ENCODE assay signal across 22 mouse cellular contexts in the genomic region with DNA sequence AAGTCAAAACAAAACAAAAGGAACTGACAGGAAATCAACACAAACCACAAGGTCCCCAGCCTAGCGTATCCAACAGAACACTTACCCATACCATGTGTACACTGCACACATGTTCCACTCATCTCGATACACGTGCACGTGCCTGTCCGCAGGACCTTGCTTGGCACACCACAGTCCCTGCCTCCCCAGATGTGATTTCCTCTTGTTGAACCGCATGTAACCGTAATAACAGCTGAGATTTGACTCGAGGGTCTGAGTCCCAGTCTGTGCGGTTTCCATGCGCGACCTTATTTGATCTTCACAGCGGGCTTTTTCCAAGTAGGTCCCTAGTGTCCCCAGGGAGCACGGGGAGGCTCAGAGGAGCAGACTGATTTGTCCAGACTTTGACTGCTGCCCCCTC. TPM values are rescaled to one million over a fixed set of nuclear protein-coding genes. Genes with fewer than 3 reads are reported as not detected.
DNase-seq lines count a peak whose midpoint lies in the region; ATAC-seq lines count a peak whose summit lies in the region.
"Had no signal": no experiment of that assay in that cellular context is flagged by ENCODE, and none has a peak within 500 bp of the region (broad histone marks: within the 10 kb centered on the region; RNA-seq: fewer than 3 reads in every experiment).

No protein-coding gene starts in this region.

- no peaks in the 10 kb centered on the region for H3K27me3 ChIP-seq in splenic B cell, adult 2 months (ENCODE audit: control insufficient read depth, insufficient read depth, low read length, poor library complexity, severe bottlenecking)
- H3K27me3 ChIP-seq in kidney, embryonic 14.5 days (ENCODE audit: control insufficient read depth, insufficient read depth, low read length) = peaks cover 13% of the 10 kb centered on the region
- H3K27me3 ChIP-seq: Patski had no signal

- no peaks in the 10 kb centered on the region for H3K9me3 ChIP-seq in kidney, embryonic 14.5 days (ENCODE audit: control insufficient read depth, low read length)
- H3K9me3 ChIP-seq: forebrain, embryonic 10.5 days; heart, embryonic 13.5 days; limb, embryonic 12.5 days; liver, embryonic 13.5 days; stomach, embryonic 15.5 days had no signal

- no peak overlapping the region for H3K4me3 ChIP-seq in kidney, embryonic 14.5 days (ENCODE audit: low read length)
- H3K4me3 ChIP-seq: forebrain, embryonic 10.5 days; gastrocnemius, adult 2 months; heart, embryonic 13.5 days; limb, embryonic 12.5 days; liver, embryonic 13.5 days; stomach, embryonic 15.5 days had no signal

- H3K4me2 ChIP-seq in kidney, embryonic 14.5 days (replicated peaks; ENCODE audit: low read depth, low read length) = no peak overlapping the region
- H3K4me2 ChIP-seq: heart, embryonic 13.5 days; hindbrain, embryonic 14.5 days; limb, embryonic 12.5 days; liver, embryonic 13.5 days; stomach, embryonic 15.5 days had no signal

- no peaks in the 10 kb centered on the region for H3K36me3 ChIP-seq in splenic B cell, adult 2 months (ENCODE audit: control insufficient read depth, insufficient read depth, low read length, poor library complexity, severe bottlenecking)
- H3K36me3 ChIP-seq in kidney, embryonic 14.5 days (ENCODE audit: control insufficient read depth, insufficient read depth, low read length) = no peaks in the 10 kb centered on the region
- H3K36me3 ChIP-seq: forebrain, embryonic 10.5 days; heart, embryonic 13.5 days; limb, embryonic 12.5 days; liver, embryonic 13.5 days; stomach, embryonic 15.5 days had no signal

- H3K9ac ChIP-seq in kidney, embryonic 14.5 days (ENCODE audit: low read depth, low read length) = no peak overlapping the region
- H3K9ac ChIP-seq: forebrain, postnatal 0 days; heart, embryonic 13.5 days; hindbrain, embryonic 14.5 days; limb, embryonic 12.5 days; liver, embryonic 13.5 days; stomach, embryonic 15.5 days had no signal

- no peak for ATAC-seq in CD4-positive, CD25-positive, alpha-beta regulatory T cell, adult 4 months
- peak; percentile 36 for ATAC-seq in megakaryocyte, adult 5-6 weeks (ENCODE audit: poor library complexity, severe bottlenecking)
- ATAC-seq in kidney, embryonic 14.5 days (ENCODE audit: low FRiP score, low TSS enrichment) = no peak
- ATAC-seq: activated CD4-positive, CD25-positive, alpha-beta regulatory T cell, adult 4 months; forebrain, postnatal 0 days; intestine, embryonic 16.5 days; Patski had no signal

- peak; percentile 13 for DNase-seq in CD4-positive, CD25-positive, alpha-beta regulatory T cell, adult 2 months (ENCODE audit: low read depth, low spot score)
- DNase-seq in thymus, postnatal 4 days = peak; percentile 24
- DNase-seq in thymus, adult 18-20 months = no peak
- peak; percentile 78 for DNase-seq in splenic B cell, adult 2 months (ENCODE audit: low read depth, low spot score)
- DNase-seq in layer of hippocampus, postnatal 14 days (ENCODE audit: low spot score in 2 of 2) = no peak
- DNase-seq: adrenal gland, postnatal 25 days; cerebellum, adult 11-12 months; cerebellum, postnatal 25 days; forebrain, postnatal 0 days; gastrocnemius, adult 2 months; liver, embryonic 13.5 days had no signal

- no peak overlapping the region for H3K27ac ChIP-seq in kidney, embryonic 14.5 days (ENCODE audit: low read depth, low read length)
- H3K27ac ChIP-seq: forebrain, embryonic 10.5 days; gastrocnemius, adult 2 months; heart, embryonic 13.5 days; hindbrain, embryonic 14.5 days; limb, embryonic 12.5 days; liver, embryonic 13.5 days; stomach, embryonic 15.5 days had no signal

- peaks cover 38% of the 10 kb centered on the region for H3K4me1 ChIP-seq in kidney, embryonic 14.5 days (ENCODE audit: control insufficient read depth, insufficient read depth, low read length)

- 57% methylated on average over 13 of the region's 13 CpGs for WGBS in kidney, embryonic 14.5 days

RNA-seq across cellular contexts. Expression of gene Epha2, which starts 1.7 kb away (rescaled TPM):
- polyA plus RNA-seq in CD4-positive, CD25-positive, alpha-beta regulatory T cell, adult 4 months (2017; shearing (Covaris generic)) = under 1 TPM in 1 of 2 experiments, not detected in 1; 0.34 TPM
- total RNA-seq in megakaryocyte, adult 5-6 weeks (2015) = 1.1 TPM in 2 replicates
- 1.3 and 2.1 TPM in 2 replicates for total RNA-seq in megakaryocyte, adult 5-6 weeks (2017)
- polyA plus RNA-seq in kidney, embryonic 14.5 days (2014; fragmentation: Nextera tagmentation; extraction: Ambion mirVana) = 3.7 and 3.9 TPM in 2 replicates
- 1 to 10 TPM; 1.8 to 2.0 TPM for total RNA-seq in layer of hippocampus, postnatal 14 days (2021)
- polyA plus RNA-seq: activated CD4-positive, CD25-positive, alpha-beta regulatory T cell, adult 4 months had no signal

Comparison
In these comparisons a context has a peak if more than half of its experiments do, and no peak if none do; other contexts are left out.
1. DNase-seq: peak in CD4-positive, CD25-positive, alpha-beta regulatory T cell, adult 2 months (single experiment), thymus, postnatal 4 days (single experiment) and splenic B cell, adult 2 months (single experiment); none in thymus, adult 18-20 months (0 of 2) and layer of hippocampus, postnatal 14 days (0 of 2).